Mouse (Mus musculus) forebrain, embryonic 14.5 days (tissue): ENCODE measurements around the gene Akap8. TPM values are rescaled to one million over a fixed set of nuclear protein-coding genes. Genes with fewer than 3 reads are reported as not detected.

Experiments
- polyA plus RNA-seq: library from polyadenylated mRNA; unstranded; fragments of >200 nt; fragmentation: Nextera tagmentation; extraction: Ambion mirVana; gene quantifications from 2 replicates; pipeline ENCODE4 v1.2.1, GENCODE M21; 2014

Akap8 gene
- polyA plus RNA-seq, 1 experiment from 2014 or later, result 33.9 TPM

Other genes starting within 250 kb of the Akap8 start
- 5.6 and 6.0 TPM in 2 replicates for gene Notch3, start 154.4 kb downstream of the Akap8 start, polyA plus RNA-seq
- not detected in 2 replicates for gene Ephx3, start 131.7 kb downstream of the Akap8 start, polyA plus RNA-seq
- gene Brd4, start 36.5 kb downstream of the Akap8 start, polyA plus RNA-seq, result 51.0 and 66.1 TPM in 2 replicates
- 66.6 and 82.4 TPM in 2 replicates for gene Akap8l, start 29.4 kb upstream of the Akap8 start, polyA plus RNA-seq
- gene Wiz, start 68.2 kb upstream of the Akap8 start, polyA plus RNA-seq, result 29.2 and 35.6 TPM in 2 replicates
- 0.52 and 1.2 TPM in 2 replicates for gene Rasal3, start 82.3 kb upstream of the Akap8 start, polyA plus RNA-seq
- not detected in 2 replicates for gene Pglyrp2, start 102.9 kb upstream of the Akap8 start, polyA plus RNA-seq
- 0.33 and 0.95 TPM in 2 replicates for gene Cyp4f39, start 131.5 kb upstream of the Akap8 start, polyA plus RNA-seq
- gene Cyp4f17, start 184.8 kb upstream of the Akap8 start, polyA plus RNA-seq, result 4.1 and 5.8 TPM in 2 replicates
- gene Cyp4f16, start 215.3 kb upstream of the Akap8 start, polyA plus RNA-seq, result 18.4 and 20.6 TPM in 2 replicates